Mouse (Mus musculus) hindbrain, embryonic 14.5 days (tissue): ENCODE measurements at regions not wholly inside any gene's neighbourhood (a gene's known extent, or its start where the extent isn't known, plus 50 kb on each side); places are given as distances from the start of the nearest gene placed in this dataset.

Source experiments
- ATAC-seq: fragments of 200-750 bp; cut with Nextera tagmentation; 2 replicates; pipeline ENCODE4 v1.8.0; 2017; ENCODE audit warnings: moderate number of reproducible peaks, mild to moderate bottlenecking, moderate TSS enrichment, moderate library complexity; ENCODE audit not compliant: low FRiP score
- DNase-seq: peaks from one replicate; pipeline ENCODE4 v3.0.0-alpha.2; 2015; ENCODE audit warnings: low spot score
- H3K27ac ChIP-seq: fragments of 300-500 bp; sonication (generic); 2 replicates; pipeline ENCODE4 v1.5.1; 2014; ENCODE audit warnings: mild to moderate bottlenecking, moderate library complexity
- H3K27me3 ChIP-seq: fragments of 300-500 bp; sonication (generic); 2 replicates; pipeline ENCODE4 v1.6.1; 2014; ENCODE audit warnings: mild to moderate bottlenecking, low read length, mixed read lengths; ENCODE audit not compliant: control insufficient read depth, insufficient read depth
- H3K36me3 ChIP-seq: fragments of 300-500 bp; sonication (generic); replicated peaks from 2 replicates; pipeline ENCODE4 v1.6.1; 2014; ENCODE audit not compliant: control insufficient read depth, insufficient read depth
- H3K4me1 ChIP-seq: fragments of 300-500 bp; sonication (generic); replicated peaks from 2 replicates; pipeline ENCODE4 v1.6.1; 2014; ENCODE audit warnings: antibody characterized with exemption, low read length, mixed read lengths; ENCODE audit not compliant: control insufficient read depth, insufficient read depth
- H3K4me2 ChIP-seq: fragments of 300-500 bp; sonication (generic); replicated peaks from 2 replicates; pipeline ENCODE4 v1.6.1; 2014; ENCODE audit warnings: mild to moderate bottlenecking, moderate library complexity
- H3K4me3 ChIP-seq: fragments of 300-500 bp; sonication (generic); replicated peaks from 2 replicates; pipeline ENCODE4 v1.5.1; 2014; ENCODE audit warnings: mild to moderate bottlenecking, low read length
- H3K9ac ChIP-seq: fragments of 300-500 bp; sonication (generic); 2 replicates; pipeline ENCODE4 v1.6.1; 2014
- H3K9me3 ChIP-seq: fragments of 300-500 bp; sonication (generic); 2 replicates; pipeline ENCODE4 v1.6.1; 2016; ENCODE audit warnings: low read length; ENCODE audit not compliant: control insufficient read depth
- WGBS: fragments of 180-500 bp; shearing (Covaris S2); extraction: QIAGEN DNeasy Blood & Tissue Kit; methylation state at CpG from one replicate; pipeline ENCODE4 v1.1.7; 2014; 5-methylcytosine and 5-hydroxymethylcytosine counted together

GRCm38 (mm10) chr5:37903861-37904260 lies 79.5 kb upstream of the Msx1 start:
- ATAC-seq (no peak), DNase-seq (no peak)
- Histone ChIP-seq H3K4me3 (no peak overlapping the region), H3K9ac (no peak overlapping the region), H3K4me1 (no peaks in the 10 kb centered on the region), H3K9me3 (no peaks in the 10 kb centered on the region), H3K36me3 (no peaks in the 10 kb centered on the region), H3K27me3 (peaks cover 44% of the 10 kb centered on the region), H3K4me2 (no peak overlapping the region), H3K27ac (no peak overlapping the region)
- 84% methylated on average over 3 of the region's 3 CpGs for WGBS

- no peak overlapping the region for H3K9ac ChIP-seq
- no peaks in the 10 kb centered on the region for H3K36me3 ChIP-seq
- H3K4me1 ChIP-seq: peaks cover 3% of the 10 kb centered on the region; the same call in 1 of the 2 replicates
- ATAC-seq (no peak), DNase-seq (no peak)
- 58% methylated on average over 2 of the region's 2 CpGs for WGBS
- H3K4me2 ChIP-seq: no peak overlapping the region
- no peak overlapping the region for H3K4me3 ChIP-seq
- no peak overlapping the region for H3K27ac ChIP-seq
- no peaks in the 10 kb centered on the region for H3K9me3 ChIP-seq
- H3K27me3 ChIP-seq: peaks cover 44% of the 10 kb centered on the region
Observed at GRCm38 (mm10) chr5:37902741-37903140, 78.4 kb upstream of the Msx1 start.

- Histone ChIP-seq H3K36me3 (no peaks in the 10 kb centered on the region), H3K4me2 (0 out of 2 replicates have a peak overlapping the region, but pooled peaks have one; percentile 1), H3K9me3 (no peaks in the 10 kb centered on the region), H3K4me1 (peaks cover 6% of the 10 kb centered on the region; the same call in 1 of the 2 replicates), H3K27ac (no peak overlapping the region), H3K27me3 (peaks cover 45% of the 10 kb centered on the region), H3K4me3 (no peak overlapping the region), H3K9ac (no peak overlapping the region)
- WGBS: 1% methylated on average over 16 of the region's 16 CpGs
- no peak for ATAC-seq
- no peak for DNase-seq
Observed at GRCm38 (mm10) chr5:37901861-37902291, 77.5 kb upstream of the Msx1 start.

- no peak overlapping the region for H3K27ac ChIP-seq
- H3K9ac ChIP-seq: no peak overlapping the region
- peaks cover 45% of the 10 kb centered on the region for H3K27me3 ChIP-seq
- H3K36me3 ChIP-seq: no peaks in the 10 kb centered on the region
- H3K4me2 ChIP-seq: no peak overlapping the region
- no peak overlapping the region for H3K4me3 ChIP-seq
- ATAC-seq: no peak
- H3K9me3 ChIP-seq: no peaks in the 10 kb centered on the region
- WGBS: 35% methylated on average over 12 of the region's 12 CpGs
- H3K4me1 ChIP-seq: peaks cover 33% of the 10 kb centered on the region
- DNase-seq: peak; percentile 36
Observed at GRCm38 (mm10) chr5:37898041-37898615, 73.7 kb upstream of the Msx1 start.

- no peak overlapping the region for H3K27ac ChIP-seq
- DNase-seq (peak; percentile 45), ATAC-seq (0 out of 2 replicates have a peak, but pooled peaks have one; percentile 9)
- 26% methylated on average over 6 of the region's 6 CpGs for WGBS
- H3K27me3 ChIP-seq: peaks cover 45% of the 10 kb centered on the region
- no peak overlapping the region for H3K9ac ChIP-seq
- peaks cover 34% of the 10 kb centered on the region for H3K4me1 ChIP-seq
- H3K36me3 ChIP-seq: no peaks in the 10 kb centered on the region
- no peak overlapping the region for H3K4me2 ChIP-seq
- no peak overlapping the region for H3K4me3 ChIP-seq
- no peaks in the 10 kb centered on the region for H3K9me3 ChIP-seq
Observed at GRCm38 (mm10) chr5:37897501-37897900, 73.1 kb upstream of the Msx1 start.

- H3K4me1 ChIP-seq: peaks cover 34% of the 10 kb centered on the region
- H3K27ac ChIP-seq: no peak overlapping the region
- no peak overlapping the region for H3K4me3 ChIP-seq
- WGBS: 2% methylated on average over 19 of the region's 19 CpGs
- no peak overlapping the region for H3K9ac ChIP-seq
- H3K9me3 ChIP-seq: no peaks in the 10 kb centered on the region
- no peaks in the 10 kb centered on the region for H3K36me3 ChIP-seq
- ATAC-seq (peak; percentile 39), DNase-seq (peak; percentile 69)
- peaks cover 44% of the 10 kb centered on the region for H3K27me3 ChIP-seq
- H3K4me2 ChIP-seq: no peak overlapping the region
Observed at GRCm38 (mm10) chr5:37895441-37896336, 71.3 kb upstream of the Msx1 start.

GRCm38 (mm10) chr5:37893639-37894550 lies 69.5 kb upstream of the Msx1 start:
- no peak overlapping the region for H3K27ac ChIP-seq
- peaks cover 34% of the 10 kb centered on the region for H3K4me1 ChIP-seq
- DNase-seq (peak; percentile 49), ATAC-seq (no peak; the same call in 1 of the 2 replicates)
- H3K36me3 ChIP-seq: no peaks in the 10 kb centered on the region
- WGBS: 5% methylated on average over 36 of the region's 36 CpGs
- H3K4me2 ChIP-seq: peak overlapping the region; percentile 43
- H3K9me3 ChIP-seq: no peaks in the 10 kb centered on the region
- H3K4me3 ChIP-seq: peak overlapping the region; percentile 3; the same call in 1 of the 2 replicates
- 0 out of 2 replicates have a peak overlapping the region, but pooled peaks have one; percentile 9 for H3K9ac ChIP-seq
- H3K27me3 ChIP-seq: peaks cover 42% of the 10 kb centered on the region

GRCm38 (mm10) chr5:37890641-37891040 lies 66.3 kb upstream of the Msx1 start:
- 63% methylated on average over 11 of the region's 11 CpGs for WGBS

More at GRCm38 (mm10) chr5:37890641-37891040, 66.3 kb upstream of the Msx1 start:
- Histone ChIP-seq H3K9ac (no peak overlapping the region), H3K4me3 (no peak overlapping the region), H3K27ac (no peak overlapping the region), H3K27me3 (peaks cover 38% of the 10 kb centered on the region), H3K9me3 (no peaks in the 10 kb centered on the region), H3K4me2 (no peak overlapping the region), H3K4me1 (peaks cover 17% of the 10 kb centered on the region), H3K36me3 (no peaks in the 10 kb centered on the region)
- DNase-seq (no peak), ATAC-seq (no peak)
